Mouse (Mus musculus) midbrain, embryonic 11.5 days (tissue): ENCODE data around the gene Gramd1b. TPM values are rescaled to one million over a fixed set of nuclear protein-coding genes. Genes with fewer than 3 reads are reported as not detected.
A peak's percentile ranks its signal among the peaks of the same experiment; 100 is the strongest.

Experiments used
- ATAC-seq: fragments of 200-750 bp; cut with Nextera tagmentation; 2 replicates; pipeline ENCODE4 v1.8.0; 2017; ENCODE audit warnings: moderate TSS enrichment, moderate library complexity; ENCODE audit not compliant: low FRiP score
- DNase-seq: peaks from one replicate; pipeline ENCODE4 v3.0.0; 2015; ENCODE audit warnings: low spot score; ENCODE audit errors: missing footprints
- H3K27ac ChIP-seq: fragments of 300-500 bp; sonication (generic); 2 replicates; pipeline ENCODE4 v1.5.1; 2014; ENCODE audit warnings: low read depth, low read length
- H3K27me3 ChIP-seq: fragments of 300-500 bp; sonication (generic); 2 replicates; pipeline ENCODE4 v1.6.1; 2014; ENCODE audit warnings: mild to moderate bottlenecking, low read length, moderate library complexity, mixed read lengths; ENCODE audit not compliant: control insufficient read depth, insufficient read depth
- H3K36me3 ChIP-seq: fragments of 300-500 bp; sonication (generic); 2 replicates; pipeline ENCODE4 v1.6.1; 2014; ENCODE audit warnings: mild to moderate bottlenecking, low read length, moderate library complexity, mixed read lengths; ENCODE audit not compliant: control insufficient read depth, insufficient read depth
- H3K4me1 ChIP-seq: fragments of 300-500 bp; sonication (generic); 2 replicates; pipeline ENCODE4 v1.6.1; 2014; ENCODE audit warnings: low read length; ENCODE audit not compliant: control insufficient read depth, insufficient read depth
- H3K4me2 ChIP-seq: fragments of 300-500 bp; sonication (generic); 2 replicates; pipeline ENCODE4 v1.6.1; 2014; ENCODE audit warnings: mild to moderate bottlenecking, moderate library complexity
- H3K4me3 ChIP-seq: fragments of 300-500 bp; sonication (generic); 2 replicates; pipeline ENCODE4 v1.5.1; 2014; ENCODE audit warnings: low read depth, low read length
- H3K9ac ChIP-seq: fragments of 300-500 bp; sonication (generic); 2 replicates; pipeline ENCODE4 v1.6.1; 2014; ENCODE audit warnings: low read length
- H3K9me3 ChIP-seq: fragments of 300-500 bp; sonication (generic); 2 replicates; pipeline ENCODE4 v1.6.1; 2016; ENCODE audit warnings: low read length; ENCODE audit not compliant: control insufficient read depth
- WGBS: fragments of 180-500 bp; shearing (Covaris S2); extraction: QIAGEN DNeasy Blood & Tissue Kit; methylation state at CpG from one replicate; pipeline ENCODE4 v1.1.7; 2014; 5-methylcytosine and 5-hydroxymethylcytosine counted together
- polyA plus RNA-seq: library from polyadenylated mRNA; unstranded; fragments of >200 nt; fragmentation: Nextera tagmentation; extraction: Ambion mirVana; gene quantifications from 2 replicates; pipeline ENCODE4 v1.2.1, GENCODE M21; 2014

The Gramd1b gene
- polyA plus RNA-seq, 1 experiment from 2014 or later: 2.5 TPM

DNA sequence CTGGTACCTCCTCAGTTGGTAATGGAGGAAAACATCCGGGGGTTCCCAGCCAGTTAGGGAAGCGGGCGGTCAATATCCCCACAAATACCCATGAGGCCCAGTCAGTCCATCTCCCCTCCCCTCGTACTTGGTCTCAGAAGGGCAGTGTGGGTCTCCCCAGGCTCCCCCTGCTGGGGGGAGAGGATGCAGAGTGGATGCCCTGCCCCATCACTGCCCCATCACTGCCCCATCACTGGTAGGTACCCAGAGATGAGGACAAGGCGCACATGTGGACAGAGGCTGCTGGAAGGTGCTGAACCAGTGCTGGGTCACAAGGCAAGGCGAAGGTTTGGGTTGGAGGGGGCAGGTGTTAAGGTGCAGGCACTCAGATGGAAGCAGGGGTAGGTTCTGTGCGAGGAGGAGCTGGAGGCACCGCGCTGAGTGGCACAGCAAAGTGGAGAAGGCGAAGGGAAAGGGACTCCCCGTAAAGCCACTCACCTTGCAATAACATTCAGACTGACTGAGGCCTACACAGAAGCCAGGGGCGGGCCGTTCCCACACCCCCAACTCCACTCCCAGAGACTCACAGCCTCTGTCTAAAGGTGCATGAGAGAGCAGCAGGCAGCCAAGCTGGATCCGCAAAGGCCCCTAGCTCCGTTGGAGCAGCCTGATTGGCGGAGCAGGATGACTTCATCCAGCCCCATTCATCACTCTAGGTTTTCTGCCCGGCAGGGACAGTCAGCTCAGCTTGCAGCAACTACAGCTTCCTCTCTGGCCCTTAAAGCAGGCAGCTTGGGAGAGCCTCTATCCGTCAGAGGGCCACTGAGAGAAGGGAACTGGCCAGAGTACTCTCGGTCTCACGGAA, 139.1 kb downstream of the Gramd1b start:
- peak; percentile 90 for ATAC-seq
- no peaks in the 10 kb centered on the region for H3K9me3 ChIP-seq

DNA sequence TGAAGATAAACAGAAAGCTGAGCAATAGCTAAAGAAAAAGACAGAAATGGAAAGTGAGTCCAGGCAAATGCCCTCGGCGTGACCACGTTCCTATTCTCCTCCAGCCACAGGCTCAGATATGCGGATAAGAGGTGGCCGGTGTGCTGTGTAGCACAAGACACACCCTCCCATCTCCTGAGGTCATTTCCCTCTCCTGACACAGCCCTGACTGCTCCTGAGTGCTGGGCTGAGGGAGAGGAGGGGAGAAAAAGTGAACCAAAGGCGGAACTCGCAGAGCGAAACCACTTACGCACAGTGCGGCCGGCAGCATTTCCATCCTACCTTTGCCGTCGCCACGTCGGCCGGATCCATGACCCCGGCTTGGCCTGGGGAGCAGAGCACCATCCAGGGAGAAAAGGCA, 139.8 kb downstream of the Gramd1b start:
- peaks cover 13% of the 10 kb centered on the region for H3K4me1 ChIP-seq
- no peak overlapping the region for H3K27ac ChIP-seq
- H3K4me3 ChIP-seq: 0 out of 2 replicates have a peak overlapping the region, but pooled peaks have one; percentile 6
- no peaks in the 10 kb centered on the region for H3K27me3 ChIP-seq
- no peak for DNase-seq
- no peaks in the 10 kb centered on the region for H3K9me3 ChIP-seq
- no peaks in the 10 kb centered on the region for H3K36me3 ChIP-seq
- peak overlapping the region; percentile 42 for H3K4me2 ChIP-seq
- 66% methylated on average over 17 of the region's 17 CpGs for WGBS
- H3K9ac ChIP-seq: peak overlapping the region; percentile 52
- peak; percentile 14; the same call in 1 of the 2 replicates for ATAC-seq

More for the DNA sequence above, 139.1 kb downstream of the Gramd1b start:
- Histone ChIP-seq H3K9ac (peak overlapping the region; percentile 52), H3K27ac (peak overlapping the region; percentile 12; the same call in 1 of the 2 replicates), H3K36me3 (no peaks in the 10 kb centered on the region), H3K4me1 (peaks cover 13% of the 10 kb centered on the region), H3K4me3 (0 out of 2 replicates have a peak overlapping the region, but pooled peaks have one; percentile 6), H3K4me2 (peak overlapping the region; percentile 42), H3K27me3 (no peaks in the 10 kb centered on the region)
- DNase-seq: peak; percentile 93
- WGBS: 17% methylated on average over 20 of the region's 20 CpGs

DNA sequence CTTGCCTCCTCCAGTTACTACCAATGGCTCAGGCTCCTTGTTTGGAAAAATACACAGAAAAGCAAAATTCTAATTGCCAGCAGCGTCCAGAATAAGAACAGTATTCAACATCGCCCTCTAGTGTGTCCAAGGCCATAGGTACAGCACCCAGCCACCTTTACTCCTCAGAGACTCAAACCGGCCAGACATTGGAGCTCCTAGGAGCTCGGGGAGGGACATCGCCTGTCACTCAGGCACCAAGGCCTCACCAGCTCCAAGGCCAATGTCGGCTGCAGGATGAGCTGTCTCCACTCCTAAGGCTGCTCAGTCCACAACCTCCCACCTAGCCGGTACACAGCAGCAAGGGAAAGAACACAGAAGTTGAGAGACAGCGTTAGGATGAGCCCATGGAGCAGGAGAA, 140.3 kb downstream of the Gramd1b start:
- peak overlapping the region; percentile 42 for H3K4me2 ChIP-seq
- H3K9ac ChIP-seq: no peak overlapping the region
- no peaks in the 10 kb centered on the region for H3K27me3 ChIP-seq
- no peaks in the 10 kb centered on the region for H3K36me3 ChIP-seq
- DNase-seq (no peak), ATAC-seq (peak; percentile 31)
- H3K4me1 ChIP-seq: peaks cover 13% of the 10 kb centered on the region
- no peak overlapping the region for H3K27ac ChIP-seq
- 40% methylated on average over 8 of the region's 8 CpGs for WGBS
- H3K4me3 ChIP-seq: no peak overlapping the region
- H3K9me3 ChIP-seq: no peaks in the 10 kb centered on the region

DNA sequence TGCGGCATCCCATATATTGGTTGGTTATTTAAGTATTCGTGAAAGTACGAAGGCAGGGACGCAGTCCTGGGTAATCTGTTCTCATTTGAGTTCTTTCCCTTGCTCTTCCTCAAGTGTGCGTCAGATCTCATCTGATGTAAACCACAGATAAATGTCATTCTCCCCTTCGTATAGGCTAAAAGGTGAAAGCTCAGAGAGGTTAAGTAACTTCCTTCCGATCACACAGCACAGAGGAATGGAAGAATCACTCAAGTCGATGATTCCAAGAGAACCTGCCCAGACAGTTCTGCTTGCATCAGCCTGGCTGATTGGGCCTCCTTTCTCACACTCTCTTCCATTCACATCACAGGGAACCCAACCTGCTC, 140.8 kb downstream of the Gramd1b start:
- 93% methylated on average over 8 of the region's 8 CpGs for WGBS
- no peak for ATAC-seq
- H3K4me2 ChIP-seq: no peak overlapping the region

DNA sequence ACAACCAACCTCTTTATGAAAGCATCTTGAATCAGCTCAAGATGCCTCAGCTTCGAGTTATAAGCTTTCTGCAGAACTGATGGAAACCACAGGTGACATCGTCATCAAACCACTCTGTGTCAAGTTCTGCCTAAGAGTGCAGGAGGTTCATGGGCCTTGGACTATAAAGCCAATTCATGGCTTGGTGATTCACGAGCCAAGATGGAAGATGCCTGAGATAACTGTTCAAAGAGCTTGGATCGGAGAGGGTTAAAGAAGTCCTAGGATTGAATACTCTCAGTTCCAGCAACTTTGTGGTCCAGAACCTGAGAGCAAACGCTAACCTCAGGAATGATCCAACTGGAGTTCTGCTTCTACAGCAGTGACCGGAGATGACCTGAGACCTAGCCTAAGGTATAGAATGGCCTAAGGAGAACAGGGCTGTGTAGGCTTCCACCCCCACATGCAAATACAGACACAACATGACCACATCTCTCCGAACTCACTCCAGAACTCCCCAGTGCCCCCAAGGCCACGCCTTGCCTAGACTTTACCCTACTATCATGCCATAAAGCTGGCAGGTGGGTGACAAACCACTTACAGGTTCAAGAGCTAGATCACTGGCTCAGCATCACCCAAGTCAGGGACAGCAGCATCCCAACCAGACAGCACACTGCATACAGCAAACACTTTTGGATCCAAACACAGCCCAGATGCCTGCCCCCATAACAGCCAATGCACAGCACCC, 141.4 kb downstream of the Gramd1b start:
- no peak for DNase-seq
- WGBS: 85% methylated on average over 8 of the region's 8 CpGs

More for the DNA sequence above, 140.8 kb downstream of the Gramd1b start:
- H3K9me3 ChIP-seq: no peaks in the 10 kb centered on the region
- H3K36me3 ChIP-seq: no peaks in the 10 kb centered on the region
- no peak overlapping the region for H3K27ac ChIP-seq
- H3K27me3 ChIP-seq: no peaks in the 10 kb centered on the region
- peaks cover 13% of the 10 kb centered on the region for H3K4me1 ChIP-seq
- no peak overlapping the region for H3K4me3 ChIP-seq
- no peak for DNase-seq
- no peak overlapping the region for H3K9ac ChIP-seq

DNA sequence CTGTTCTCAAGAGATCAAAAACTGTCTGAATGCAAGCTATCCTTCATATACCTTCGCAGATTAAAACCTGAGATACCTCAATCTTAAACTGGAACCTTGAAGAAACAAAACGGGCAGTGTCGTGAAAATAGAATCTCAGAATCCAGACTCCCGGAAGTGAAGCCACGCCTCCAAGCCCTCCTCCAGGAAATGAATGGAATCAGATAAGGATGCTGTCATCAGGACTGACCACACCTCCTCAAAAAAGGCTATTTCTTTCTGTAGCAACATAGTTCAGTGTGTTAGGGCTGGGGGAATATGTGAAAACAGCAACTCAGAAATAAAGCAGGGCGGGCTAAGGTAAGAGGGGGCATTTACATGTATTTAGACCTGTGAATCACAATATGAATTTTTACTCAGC, 142.0 kb downstream of the Gramd1b start:
- Histone ChIP-seq H3K9ac (no peak overlapping the region), H3K9me3 (no peaks in the 10 kb centered on the region), H3K36me3 (no peaks in the 10 kb centered on the region), H3K4me1 (peaks cover 13% of the 10 kb centered on the region), H3K27me3 (no peaks in the 10 kb centered on the region), H3K4me3 (no peak overlapping the region), H3K4me2 (no peak overlapping the region), H3K27ac (no peak overlapping the region)
- WGBS: 80% methylated on average over 6 of the region's 6 CpGs
- ATAC-seq (no peak), DNase-seq (no peak)

More for the DNA sequence above, 141.4 kb downstream of the Gramd1b start:
- Histone ChIP-seq H3K27me3 (no peaks in the 10 kb centered on the region), H3K4me1 (peaks cover 13% of the 10 kb centered on the region), H3K4me2 (no peak overlapping the region), H3K9me3 (no peaks in the 10 kb centered on the region), H3K4me3 (no peak overlapping the region), H3K9ac (no peak overlapping the region), H3K36me3 (no peaks in the 10 kb centered on the region), H3K27ac (no peak overlapping the region)
- no peak for ATAC-seq

DNA sequence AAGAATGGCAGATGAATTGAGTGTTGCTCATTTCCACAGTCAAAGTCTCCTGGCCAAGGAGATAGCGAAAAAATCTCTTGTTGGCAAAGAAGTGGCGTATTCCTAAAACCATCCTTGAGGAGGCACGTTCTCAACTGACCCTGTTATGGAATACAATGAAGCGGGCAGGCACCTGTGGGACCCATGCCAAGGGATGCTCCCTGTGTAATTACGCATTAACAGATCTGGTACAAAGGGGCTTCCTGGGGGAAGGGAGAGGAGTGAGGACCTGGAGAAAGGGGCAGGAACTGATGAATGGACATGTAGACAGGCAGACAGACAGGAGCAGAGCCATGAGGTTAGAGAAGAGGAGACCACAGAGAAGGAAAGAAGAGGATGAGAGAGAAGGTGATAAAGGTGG, 146.4 kb downstream of the Gramd1b start:
- ATAC-seq (no peak), DNase-seq (no peak)

DNA sequence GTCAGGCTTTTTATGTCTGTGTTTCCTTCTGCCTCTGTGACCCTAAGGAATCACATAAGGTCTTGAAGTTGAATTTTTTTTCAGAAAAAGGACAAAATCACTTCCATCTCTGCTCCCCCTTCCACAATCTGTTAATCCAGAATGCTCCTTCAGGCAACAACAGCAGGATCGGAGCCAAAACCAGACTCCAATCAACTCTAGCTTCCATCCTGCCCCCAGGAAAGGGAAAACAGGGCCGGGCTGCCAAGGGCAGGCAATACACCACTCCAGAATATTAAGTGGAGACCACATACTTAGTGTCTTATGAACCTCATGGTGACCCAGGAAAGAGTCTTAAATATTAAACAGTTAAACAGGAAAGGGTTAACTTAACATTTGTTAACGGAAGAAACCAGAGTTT, 148.7 kb downstream of the Gramd1b start:
- Histone ChIP-seq H3K4me2 (no peak overlapping the region), H3K9me3 (no peaks in the 10 kb centered on the region), H3K36me3 (no peaks in the 10 kb centered on the region), H3K27ac (no peak overlapping the region), H3K4me1 (peaks cover 6% of the 10 kb centered on the region), H3K27me3 (no peaks in the 10 kb centered on the region), H3K9ac (no peak overlapping the region), H3K4me3 (no peak overlapping the region)
- ATAC-seq: no peak
- WGBS: 88% methylated on average over 3 of the region's 3 CpGs
- no peak for DNase-seq

More for the DNA sequence above, 146.4 kb downstream of the Gramd1b start:
- H3K4me2 ChIP-seq: no peak overlapping the region
- no peak overlapping the region for H3K27ac ChIP-seq
- whole genome bisulfite sequencing: 93% methylated on average over 5 of the region's 5 CpGs
- H3K27me3 ChIP-seq: no peaks in the 10 kb centered on the region
- no peaks in the 10 kb centered on the region for H3K36me3 ChIP-seq
- no peak overlapping the region for H3K9ac ChIP-seq
- peaks cover 6% of the 10 kb centered on the region for H3K4me1 ChIP-seq
- no peaks in the 10 kb centered on the region for H3K9me3 ChIP-seq
- no peak overlapping the region for H3K4me3 ChIP-seq
